Mouse (Mus musculus): ENCODE measurements at regions not wholly inside any gene's neighbourhood (a gene's known extent, or its start where the extent isn't known, plus 50 kb on each side); places are given as distances from the start of the nearest gene placed in this dataset.

DNA sequence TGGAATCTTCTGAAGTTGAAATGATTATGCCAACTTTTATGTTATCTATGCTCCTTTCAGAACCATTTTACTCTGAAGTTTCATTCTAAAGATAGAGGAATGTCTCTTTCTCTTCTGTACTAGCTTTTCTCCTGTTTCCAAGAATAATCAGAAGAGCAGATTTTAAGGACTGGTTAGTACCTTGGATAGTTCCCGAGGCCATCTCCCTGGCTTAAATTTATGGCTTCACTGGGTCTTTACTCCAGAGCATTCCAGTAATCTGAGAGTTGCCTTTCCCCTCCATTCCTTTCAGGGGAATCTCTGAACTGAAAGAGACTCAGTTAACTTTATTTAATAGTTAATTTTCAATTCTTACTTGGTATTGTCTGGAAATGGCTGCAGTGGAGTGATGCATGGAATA is 551.0 kb downstream of the Bckdhb start:
- TF ChIP-seq CTCF (IDR thresholded peaks at IDR 0.05; ENCODE audit: extremely low read depth, insufficient read length, insufficient replicate concordance, low read depth, low read length): no peak
- TF ChIP-seq POLR2A (IDR thresholded peaks at IDR 0.05; ENCODE audit: low read depth, low read length): no peak

Data from small intestine, adult 2 months (tissue).